Mouse (Mus musculus) heart, embryonic 12.5 days (tissue): ENCODE measurements around the gene Lsg1. TPM values are rescaled to one million over a fixed set of nuclear protein-coding genes. Genes with fewer than 3 reads are reported as not detected.

Experiments used
- ATAC-seq: fragments of 200-750 bp; cut with Nextera tagmentation; 2 replicates; pipeline ENCODE4 v1.8.0; 2017; ENCODE audit warnings: moderate TSS enrichment, moderate library complexity; ENCODE audit not compliant: insufficient number of reproducible peaks, low FRiP score
- H3K27ac ChIP-seq: fragments of 300-500 bp; sonication (generic); 2 replicates; pipeline ENCODE4 v1.5.1; 2016; ENCODE audit warnings: mild to moderate bottlenecking, moderate library complexity; ENCODE audit not compliant: poor library complexity, severe bottlenecking
- H3K27me3 ChIP-seq: fragments of 300-500 bp; sonication (generic); replicated peaks from 2 replicates; pipeline ENCODE4 v1.6.1; 2016; ENCODE audit warnings: mild to moderate bottlenecking, moderate library complexity
- H3K36me3 ChIP-seq: fragments of 300-500 bp; sonication (generic); 2 replicates; pipeline ENCODE4 v1.6.1; 2016; ENCODE audit warnings: mild to moderate bottlenecking, moderate library complexity
- H3K4me1 ChIP-seq: fragments of 300-500 bp; sonication (generic); replicated peaks from 2 replicates; pipeline ENCODE4 v1.6.1; 2016; ENCODE audit warnings: mild to moderate bottlenecking
- H3K4me2 ChIP-seq: fragments of 300-500 bp; sonication (generic); 2 replicates; pipeline ENCODE4 v1.6.1; 2016; ENCODE audit warnings: mild to moderate bottlenecking, moderate library complexity
- H3K4me3 ChIP-seq: fragments of 300-500 bp; sonication (generic); 2 replicates; pipeline ENCODE4 v1.5.1; 2016; ENCODE audit warnings: mild to moderate bottlenecking
- H3K9ac ChIP-seq: fragments of 300-500 bp; sonication (generic); 2 replicates; pipeline ENCODE4 v1.6.1; 2016; ENCODE audit warnings: mild to moderate bottlenecking, moderate library complexity
- H3K9me3 ChIP-seq: fragments of 300-500 bp; sonication (generic); replicated peaks from 2 replicates; pipeline ENCODE4 v1.6.1; 2016; ENCODE audit warnings: mild to moderate bottlenecking, moderate library complexity
- WGBS: fragments of 180-500 bp; shearing (Covaris S2); methylation state at CpG from one replicate; pipeline ENCODE4 v1.1.7; 2016; 5-methylcytosine and 5-hydroxymethylcytosine counted together
- polyA plus RNA-seq: library from polyadenylated mRNA; unstranded; fragments of >200 nt; fragmentation: Nextera tagmentation; extraction: Ambion mirVana; gene quantifications from 2 replicates; pipeline ENCODE4 v1.2.1, GENCODE M21; 2016

Gene Lsg1
- polyA plus RNA-seq, 1 experiment from 2014 or later, result 42.9 TPM

DNA sequence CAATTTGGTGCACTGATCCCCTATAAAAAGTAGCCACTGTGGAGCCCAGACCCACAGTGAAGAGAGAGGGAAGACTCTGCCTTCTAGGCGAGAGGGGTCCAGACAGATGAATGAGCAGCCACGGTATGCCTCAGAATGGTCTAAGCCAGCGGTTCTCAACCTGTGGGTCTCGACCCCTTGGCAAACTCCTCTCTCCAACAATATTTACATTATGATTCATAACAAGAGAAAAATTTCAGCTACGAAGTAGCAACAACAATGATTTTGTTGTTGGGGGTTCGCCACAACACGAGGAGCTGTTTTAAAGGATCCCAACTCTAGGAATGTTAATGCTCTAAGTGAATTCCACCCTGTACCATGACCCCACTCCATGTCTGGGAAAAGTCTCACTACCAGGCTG is 25.7 kb upstream of the Lsg1 start:
- Histone ChIP-seq H3K4me1 (no peaks in the 10 kb centered on the region), H3K27me3 (no peaks in the 10 kb centered on the region), H3K27ac (no peak overlapping the region), H3K36me3 (no peaks in the 10 kb centered on the region), H3K4me3 (no peak overlapping the region), H3K9ac (no peak overlapping the region), H3K4me2 (no peak overlapping the region), H3K9me3 (no peaks in the 10 kb centered on the region)
- 78% methylated on average over 7 of the region's 7 CpGs for WGBS
- ATAC-seq, result no peak

DNA sequence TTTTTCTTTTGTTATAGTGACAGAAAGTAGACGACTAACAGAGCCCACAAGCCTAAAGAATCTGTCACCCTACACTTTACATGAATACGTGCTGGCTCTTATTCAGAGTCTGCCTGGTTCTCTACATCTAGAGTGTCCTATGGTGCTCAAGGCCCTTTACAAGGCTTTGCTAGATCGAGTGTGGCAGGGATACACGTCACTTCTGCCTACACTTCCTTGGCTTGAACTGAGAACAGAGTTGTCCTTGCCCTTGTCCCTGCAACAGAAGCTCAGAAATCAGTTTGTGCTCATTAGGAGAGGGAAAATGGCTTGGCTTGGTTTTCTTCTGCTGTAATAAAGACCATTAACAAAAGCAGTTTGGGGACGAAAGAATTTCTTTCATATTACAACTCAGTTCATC is 23.9 kb upstream of the Lsg1 start:
- Histone ChIP-seq H3K4me1 (no peaks in the 10 kb centered on the region), H3K9ac (no peak overlapping the region), H3K4me3 (no peak overlapping the region), H3K9me3 (no peaks in the 10 kb centered on the region), H3K27ac (no peak overlapping the region), H3K36me3 (no peaks in the 10 kb centered on the region), H3K27me3 (no peaks in the 10 kb centered on the region), H3K4me2 (no peak overlapping the region)
- 61% methylated on average over 5 of the region's 5 CpGs for WGBS
- ATAC-seq, result no peak

DNA sequence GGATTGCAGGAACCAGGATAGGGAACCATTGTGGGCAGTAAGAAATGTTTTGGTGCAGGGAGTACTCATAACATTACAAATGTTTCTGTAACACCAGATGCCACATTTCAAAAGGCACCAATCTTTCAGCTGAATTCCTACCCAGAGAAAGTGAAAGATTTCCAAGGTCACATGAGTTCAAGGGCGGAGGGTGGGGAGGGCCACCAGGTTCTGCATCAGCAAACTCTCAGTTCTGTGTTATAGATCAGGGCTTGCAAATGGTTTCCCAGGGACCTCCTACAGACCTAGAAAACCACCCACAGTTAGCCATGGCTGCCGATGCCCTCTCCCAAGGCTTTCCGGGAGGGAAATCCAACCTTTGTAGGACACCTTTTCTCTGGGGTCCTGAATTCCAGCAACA is 20.5 kb upstream of the Lsg1 start:
- no peak overlapping the region for H3K9ac ChIP-seq

DNA sequence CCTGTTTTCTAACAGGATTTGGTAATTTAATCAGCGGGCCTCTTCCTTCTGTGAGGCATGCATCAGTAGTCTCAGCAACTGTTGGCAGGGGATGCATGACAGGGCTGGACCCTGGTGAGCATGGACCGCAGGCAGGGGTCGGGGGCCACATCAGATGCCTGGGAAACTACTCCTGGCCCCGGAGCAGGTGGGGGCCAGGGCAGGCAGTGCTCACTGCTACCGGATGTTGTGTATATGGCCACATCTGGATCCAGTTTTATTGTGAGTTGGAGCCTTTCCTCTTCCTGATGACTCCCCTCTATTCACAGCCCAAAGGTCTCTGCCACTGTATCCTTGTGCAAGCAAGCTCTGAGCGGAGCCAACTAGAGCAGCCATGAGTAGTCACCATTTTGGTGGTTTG is 18.1 kb upstream of the Lsg1 start:
- no peak overlapping the region for H3K9ac ChIP-seq
- WGBS, result 75% methylated on average over 6 of the region's 6 CpGs
- no peak overlapping the region for H3K4me3 ChIP-seq
- H3K4me1 ChIP-seq, result peaks cover 42% of the 10 kb centered on the region
- H3K4me2 ChIP-seq, result no peak overlapping the region
- no peaks in the 10 kb centered on the region for H3K9me3 ChIP-seq
- no peak overlapping the region for H3K27ac ChIP-seq
- H3K27me3 ChIP-seq, result no peaks in the 10 kb centered on the region
- no peaks in the 10 kb centered on the region for H3K36me3 ChIP-seq
- ATAC-seq, result no peak

More for the DNA sequence above, 20.5 kb upstream of the Lsg1 start:
- Histone ChIP-seq H3K4me2 (no peak overlapping the region), H3K4me3 (no peak overlapping the region), H3K27me3 (no peaks in the 10 kb centered on the region), H3K9me3 (no peaks in the 10 kb centered on the region), H3K4me1 (peaks cover 23% of the 10 kb centered on the region), H3K27ac (no peak overlapping the region), H3K36me3 (no peaks in the 10 kb centered on the region)
- ATAC-seq, result no peak
- 75% methylated on average over 3 of the region's 3 CpGs for WGBS

DNA sequence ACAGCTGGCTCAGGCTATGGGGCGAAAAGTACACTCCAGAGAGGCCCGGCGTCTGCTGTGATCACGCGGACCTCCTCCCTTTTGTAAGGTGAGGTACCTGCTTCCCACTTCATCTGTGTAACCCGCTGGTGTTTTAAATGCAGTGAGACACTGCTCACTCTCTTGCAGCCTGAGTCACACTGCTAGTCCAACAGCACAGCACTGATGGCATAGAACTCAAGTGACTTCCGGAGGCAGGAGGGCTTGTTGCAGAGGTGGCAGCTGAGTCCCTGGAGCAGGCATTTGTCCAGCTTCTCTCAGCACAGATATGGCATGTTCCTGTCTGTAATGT is 17.4 kb upstream of the Lsg1 start:
- ATAC-seq, result no peak
- H3K4me1 ChIP-seq, result peaks cover 42% of the 10 kb centered on the region

DNA sequence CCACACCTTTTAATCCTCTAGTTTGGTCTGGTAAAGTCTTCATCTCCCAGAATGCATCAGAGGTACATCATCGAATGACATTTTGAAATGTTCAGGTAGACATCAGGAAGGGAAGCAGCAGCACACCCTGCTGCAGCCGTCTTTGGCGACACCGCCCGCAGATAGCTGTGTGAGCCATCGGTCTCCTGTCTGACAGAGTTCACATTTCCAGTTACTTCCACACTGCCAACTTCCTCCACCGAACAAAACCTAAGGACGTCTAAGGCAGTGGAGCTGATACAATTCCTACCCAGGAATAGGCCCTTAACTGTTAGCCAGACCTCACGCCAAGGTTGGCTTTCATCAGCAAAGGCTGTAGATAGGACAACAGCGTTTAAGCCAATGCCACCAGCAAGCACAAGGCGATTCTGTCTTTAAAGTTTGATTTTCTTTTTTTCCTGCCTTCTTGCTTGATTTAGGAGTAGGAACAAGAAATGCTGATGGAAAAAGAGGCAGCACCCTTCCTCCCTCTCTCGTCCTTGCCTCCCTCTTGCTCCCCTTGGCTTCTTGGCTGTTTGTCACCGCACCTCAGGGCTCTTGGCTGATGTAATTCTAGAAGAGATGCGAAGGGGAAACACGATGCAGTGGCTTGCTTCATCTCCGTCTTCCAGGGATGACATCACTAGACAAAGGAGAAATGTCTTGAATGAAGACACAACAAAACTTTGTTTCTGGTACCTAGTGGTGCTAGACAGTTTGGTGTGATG is 16.8 kb upstream of the Lsg1 start:
- WGBS, result 55% methylated on average over 16 of the region's 16 CpGs
- no peak for ATAC-seq
- Histone ChIP-seq H3K27me3 (no peaks in the 10 kb centered on the region), H3K4me1 (peaks cover 42% of the 10 kb centered on the region), H3K4me2 (peak overlapping the region; percentile 25; the same call in 1 of the 2 replicates), H3K9ac (no peak overlapping the region), H3K4me3 (no peak overlapping the region), H3K9me3 (no peaks in the 10 kb centered on the region), H3K27ac (no peak overlapping the region), H3K36me3 (no peaks in the 10 kb centered on the region)

More for the DNA sequence above, 17.4 kb upstream of the Lsg1 start:
- Histone ChIP-seq H3K27me3 (no peaks in the 10 kb centered on the region), H3K36me3 (no peaks in the 10 kb centered on the region), H3K9me3 (no peaks in the 10 kb centered on the region), H3K4me3 (no peak overlapping the region), H3K4me2 (peak overlapping the region; percentile 25; the same call in 1 of the 2 replicates), H3K27ac (peak overlapping the region; percentile 17; the same call in 1 of the 2 replicates), H3K9ac (no peak overlapping the region)
- WGBS, result 57% methylated on average over 7 of the region's 7 CpGs

DNA sequence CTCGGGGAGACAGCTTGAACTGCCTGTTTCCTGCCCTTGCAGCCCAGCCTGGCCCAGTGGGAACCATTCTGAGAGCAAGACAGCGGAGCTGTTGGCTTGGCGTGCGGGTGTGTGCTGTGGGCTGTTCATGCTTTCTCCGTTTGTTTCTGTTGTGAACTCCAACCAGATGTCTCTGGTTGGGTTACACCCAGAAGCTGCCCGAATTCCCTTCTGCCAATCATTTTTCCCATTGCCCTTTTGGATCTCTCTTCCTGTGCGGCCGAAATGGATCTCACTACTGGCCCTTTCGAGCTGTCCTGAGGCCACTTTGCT is 16.1 kb upstream of the Lsg1 start:
- Histone ChIP-seq H3K27me3 (no peaks in the 10 kb centered on the region), H3K4me3 (no peak overlapping the region), H3K27ac (0 out of 2 replicates have a peak overlapping the region, but pooled peaks have one; percentile 17), H3K4me2 (peak overlapping the region; percentile 57), H3K9me3 (no peaks in the 10 kb centered on the region), H3K4me1 (peaks cover 42% of the 10 kb centered on the region), H3K36me3 (no peaks in the 10 kb centered on the region), H3K9ac (no peak overlapping the region)
- no peak for ATAC-seq
- 64% methylated on average over 9 of the region's 9 CpGs for WGBS

DNA sequence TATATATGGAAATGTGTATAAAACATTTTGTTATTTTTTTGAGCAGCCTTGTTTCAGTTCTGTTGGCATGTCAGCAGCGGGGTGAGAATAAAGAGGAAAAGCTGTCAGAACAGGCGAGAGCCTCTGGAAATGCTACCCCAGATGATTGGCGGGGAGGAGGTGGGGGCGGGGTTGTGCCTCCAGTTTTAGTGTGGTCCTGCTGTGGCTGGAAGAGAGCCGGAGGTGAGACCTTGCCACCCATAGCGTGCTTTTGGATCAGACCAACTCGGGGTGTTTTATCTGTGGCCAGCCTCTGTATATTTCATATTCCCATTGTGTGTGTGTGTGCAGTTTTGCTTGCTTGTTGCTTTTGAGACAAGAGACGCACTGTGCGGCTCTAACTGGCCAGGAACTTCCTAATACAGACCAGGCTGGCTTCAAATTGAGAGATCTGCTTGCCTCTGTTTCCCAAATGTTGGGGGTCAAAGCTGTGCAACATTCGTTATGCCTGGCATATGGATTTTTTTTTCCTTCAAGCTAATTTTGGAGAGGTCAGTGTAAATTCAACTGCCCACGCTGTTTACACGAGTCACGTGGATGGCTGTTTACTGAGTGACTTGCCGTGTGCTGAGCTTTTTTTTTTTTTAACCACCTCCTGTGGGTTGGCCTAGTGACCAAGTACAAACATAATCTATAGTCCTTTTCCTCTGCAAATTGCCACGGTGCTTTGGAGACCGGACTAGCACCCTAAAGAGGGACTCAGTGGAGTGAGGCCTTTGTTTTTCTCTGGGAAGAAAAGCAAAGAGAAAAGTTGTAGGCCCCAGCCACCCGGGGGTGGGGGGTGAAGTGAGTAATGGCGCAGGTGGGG is 15.5 kb upstream of the Lsg1 start:
- 0 out of 2 replicates have a peak overlapping the region, but pooled peaks have one; percentile 17 for H3K27ac ChIP-seq
- peak overlapping the region; percentile 57 for H3K4me2 ChIP-seq
- no peaks in the 10 kb centered on the region for H3K36me3 ChIP-seq
- H3K9ac ChIP-seq, result peak overlapping the region; percentile 63
- H3K27me3 ChIP-seq, result no peaks in the 10 kb centered on the region
- H3K4me1 ChIP-seq, result peaks cover 42% of the 10 kb centered on the region
- ATAC-seq, result no peak
- peak overlapping the region; percentile 15 for H3K4me3 ChIP-seq
- no peaks in the 10 kb centered on the region for H3K9me3 ChIP-seq
- WGBS, result 34% methylated on average over 18 of the region's 18 CpGs

DNA sequence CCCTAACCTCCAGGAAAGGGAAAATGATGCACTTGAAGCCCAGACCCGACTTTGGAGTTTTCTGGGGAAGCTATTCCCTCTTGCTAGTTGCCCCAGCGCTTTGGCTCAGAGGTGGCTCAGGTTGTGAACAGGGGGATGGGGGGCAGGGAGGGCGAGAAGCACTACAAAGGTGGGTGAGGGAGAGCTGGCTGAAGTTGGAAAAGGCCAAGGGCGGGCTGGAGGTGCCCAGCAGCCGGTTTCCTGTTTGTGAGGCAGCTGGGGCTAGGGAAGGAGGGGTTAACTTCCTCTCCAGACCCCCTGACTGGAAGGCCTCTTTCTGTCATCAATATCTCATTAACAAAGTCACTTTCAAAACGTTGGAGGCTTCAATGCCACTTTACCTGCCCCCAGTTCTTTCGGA is 14.6 kb upstream of the Lsg1 start:
- H3K4me1 ChIP-seq, result peaks cover 46% of the 10 kb centered on the region
- H3K36me3 ChIP-seq, result no peaks in the 10 kb centered on the region
- WGBS, result 12% methylated on average over 7 of the region's 7 CpGs

DNA sequence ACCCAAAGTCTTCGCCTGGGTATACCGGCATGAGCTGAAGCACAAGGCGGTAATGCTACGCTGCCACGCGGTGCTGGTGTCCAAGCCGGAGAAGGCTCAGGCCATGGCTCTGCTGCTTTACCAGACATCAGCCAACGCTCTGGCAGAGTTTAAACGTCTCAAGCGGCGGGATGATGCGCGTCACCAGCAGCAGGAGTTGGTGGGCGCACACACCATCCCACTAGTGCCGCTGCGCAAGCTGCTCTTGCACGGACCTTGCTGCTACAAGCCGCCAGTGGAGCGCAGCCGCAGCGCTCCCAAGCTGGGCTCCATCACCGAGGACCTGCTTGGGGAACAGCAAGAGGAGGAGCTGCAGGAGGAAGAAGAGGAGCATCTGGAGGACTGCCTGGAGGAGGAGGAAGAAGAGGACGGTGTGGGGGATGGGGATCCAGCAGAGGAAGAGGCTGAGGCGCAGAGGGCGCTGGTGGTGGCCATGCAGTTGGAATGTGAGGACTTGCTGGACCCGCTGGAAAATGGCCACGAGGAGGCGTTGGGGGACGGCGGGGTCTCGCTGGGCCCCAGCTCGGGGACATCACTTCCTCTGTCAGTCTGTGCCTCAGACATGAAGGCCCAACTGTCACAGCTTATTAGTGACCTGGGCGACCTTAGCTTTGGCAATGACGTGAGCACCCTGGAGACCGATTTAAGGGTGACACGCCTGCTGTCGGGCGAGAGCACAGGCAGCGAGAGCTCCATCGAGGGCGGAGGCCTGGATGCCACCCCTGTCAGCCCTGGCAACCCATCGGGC is 13.8 kb upstream of the Lsg1 start:
- Histone ChIP-seq H3K27me3 (no peaks in the 10 kb centered on the region; the same call in 1 of the 2 replicates), H3K27ac (peak overlapping the region; percentile 44; the same call in 1 of the 2 replicates), H3K4me3 (peak overlapping the region; percentile 82), H3K4me2 (peak overlapping the region; percentile 94), H3K4me1 (peaks cover 46% of the 10 kb centered on the region), H3K36me3 (no peaks in the 10 kb centered on the region), H3K9ac (peak overlapping the region; percentile 84), H3K9me3 (no peaks in the 10 kb centered on the region)
- WGBS, result 8% methylated on average over 42 of the region's 42 CpGs
- 0 out of 2 replicates have a peak, but pooled peaks have one; percentile 15 for ATAC-seq

More for the DNA sequence above, 14.6 kb upstream of the Lsg1 start:
- peak overlapping the region; percentile 82 for H3K4me3 ChIP-seq
- H3K9me3 ChIP-seq, result no peaks in the 10 kb centered on the region
- H3K27ac ChIP-seq, result peak overlapping the region; percentile 44; the same call in 1 of the 2 replicates
- peak overlapping the region; percentile 84 for H3K9ac ChIP-seq
- ATAC-seq, result no peak
- H3K4me2 ChIP-seq, result peak overlapping the region; percentile 94
- H3K27me3 ChIP-seq, result no peaks in the 10 kb centered on the region; the same call in 1 of the 2 replicates
